Mouse (Mus musculus) bone marrow, adult 2 months (tissue): ENCODE results near the gene Rrp1b. TPM values are rescaled to one million over a fixed set of nuclear protein-coding genes. Genes with fewer than 3 reads are reported as not detected.

Experiments used
- H3K27ac ChIP-seq: fragments of 200-500 bp; 2 replicates; pipeline ENCODE4 v1.5.1; 2012; ENCODE audit warnings: low read depth, mild to moderate bottlenecking, control low read depth, inconsistent platforms, low read length; ENCODE audit not compliant: control insufficient read depth, poor library complexity, insufficient read depth
- H3K4me1 ChIP-seq: fragments of 200-500 bp; 2 replicates; pipeline ENCODE4 v1.6.1; 2011; ENCODE audit warnings: low read length; ENCODE audit not compliant: control insufficient read depth, insufficient read depth
- H3K4me3 ChIP-seq: fragments of 200-500 bp; replicated peaks from 2 replicates; pipeline ENCODE3; 2011; ENCODE audit warnings: mild to moderate bottlenecking, low read depth, low read length, control low read depth; ENCODE audit not compliant: control insufficient read depth
- CTCF ChIP-seq: fragments of 200-500 bp; IDR thresholded peaks from 2 replicates; pipeline ENCODE4 v1.5.1; 2011; ENCODE audit warnings: low read length, control low read depth; ENCODE audit not compliant: control insufficient read depth, insufficient read depth
- POLR2A ChIP-seq: fragments of 200-500 bp; IDR thresholded peaks from 2 replicates; pipeline ENCODE4 v1.6.1; 2011; ENCODE audit warnings: low read depth, mild to moderate bottlenecking, control low read depth, low read length, borderline replicate concordance; ENCODE audit not compliant: control insufficient read depth
- WGBS: fragments of 180-500 bp; shearing (Covaris S2); methylation state at CpG from one replicate; pipeline ENCODE4 v1.1.7; 2018; 5-methylcytosine and 5-hydroxymethylcytosine counted together
- polyA plus RNA-seq: library from polyadenylated mRNA; stranded (reverse); fragments of >200 nt; gene quantifications from 2 replicates; pipeline ENCODE4 v1.2.4, GENCODE M21; 2011; ENCODE audit warnings: low replicate concordance; ENCODE audit not compliant: missing spikeins, insufficient read depth, insufficient read length

Rrp1b gene
- polyA plus RNA-seq, 1 experiment: 40.3 TPM

DNA sequence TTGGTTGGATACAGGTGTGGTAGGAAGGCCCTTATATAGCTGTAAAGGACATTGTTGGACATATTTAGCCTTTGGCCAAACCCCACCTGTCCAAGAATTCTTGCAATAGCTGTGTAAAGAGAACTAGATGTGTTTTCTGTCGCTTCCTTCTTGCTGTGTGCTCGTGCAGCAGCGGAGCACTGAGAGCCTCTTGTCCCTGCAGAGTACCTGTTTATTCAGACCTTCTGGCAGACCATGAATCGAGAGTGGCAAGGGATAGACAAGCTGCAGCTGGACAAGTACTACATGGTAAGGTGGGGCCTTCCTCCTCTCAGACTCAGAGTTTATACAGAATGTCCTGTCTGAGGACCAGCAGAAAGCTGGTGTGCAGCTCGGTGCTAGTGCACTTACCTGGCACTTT is 12.5 kb downstream of the Rrp1b start:
- Histone ChIP-seq H3K4me1 (no peaks in the 10 kb centered on the region; the same call in 1 of the 2 replicates), H3K27ac (no peak overlapping the region), H3K4me3 (no peak overlapping the region)
- no peak for TF ChIP-seq POLR2A
- no peak for TF ChIP-seq CTCF
- 87% methylated on average over 5 of the region's 5 CpGs for WGBS

DNA sequence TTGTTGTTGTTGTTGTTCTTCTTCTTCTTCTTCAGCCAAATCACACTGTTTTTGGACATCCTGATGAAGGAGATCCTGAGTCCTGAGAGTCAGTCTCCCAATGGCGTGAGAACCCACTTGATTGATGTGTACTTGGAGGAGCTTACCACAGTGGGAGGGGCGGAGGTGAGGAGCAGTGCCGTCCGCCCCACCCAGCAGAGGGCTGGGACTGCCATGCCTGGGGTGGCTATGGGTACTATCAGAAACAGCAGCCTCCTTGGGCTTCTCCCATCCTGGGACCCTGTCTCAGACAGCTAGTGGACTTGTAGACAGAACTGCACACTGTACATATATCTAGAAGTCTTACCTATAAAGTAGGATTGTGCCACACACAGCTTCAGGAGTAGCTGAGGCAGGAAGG is 14.0 kb downstream of the Rrp1b start:
- Histone ChIP-seq H3K4me1 (no peaks in the 10 kb centered on the region; the same call in 1 of the 2 replicates), H3K4me3 (no peak overlapping the region), H3K27ac (no peak overlapping the region)
- TF ChIP-seq POLR2A (no peak), CTCF (no peak)
- WGBS: 70% methylated on average over 4 of the region's 4 CpGs

GRCm38 (mm10) chr17:32050609-32051008 is 14.7 kb downstream of the Rrp1b start:
- WGBS: 75% methylated on average over 6 of the region's 6 CpGs
- no peaks in the 10 kb centered on the region; the same call in 1 of the 2 replicates for H3K4me1 ChIP-seq

GRCm38 (mm10) chr17:32052237-32053080 is 16.6 kb downstream of the Rrp1b start:
- Histone ChIP-seq H3K27ac (no peak overlapping the region), H3K4me1 (no peaks in the 10 kb centered on the region; the same call in none of the 2 replicates), H3K4me3 (no peak overlapping the region)
- TF ChIP-seq CTCF (no peak), POLR2A (no peak)
- 54% methylated on average over 5 of the region's 5 CpGs for WGBS

More at GRCm38 (mm10) chr17:32050609-32051008, 14.7 kb downstream of the Rrp1b start:
- H3K4me3 ChIP-seq: no peak overlapping the region
- H3K27ac ChIP-seq: no peak overlapping the region
- TF ChIP-seq CTCF: no peak
- no peak for TF ChIP-seq POLR2A

GRCm38 (mm10) chr17:32053677-32054076 is 17.8 kb downstream of the Rrp1b start:
- H3K27ac ChIP-seq: no peak overlapping the region
- TF ChIP-seq CTCF (no peak), POLR2A (no peak)
- no peak overlapping the region for H3K4me3 ChIP-seq
- 46% methylated on average over 5 of the region's 5 CpGs for WGBS
- no peaks in the 10 kb centered on the region; the same call in none of the 2 replicates for H3K4me1 ChIP-seq

- TF ChIP-seq CTCF: no peak
- TF ChIP-seq POLR2A: no peak
- WGBS: 92% methylated on average over 2 of the region's 2 CpGs
- Histone ChIP-seq H3K4me3 (no peak overlapping the region), H3K27ac (no peak overlapping the region), H3K4me1 (no peaks in the 10 kb centered on the region; the same call in 1 of the 2 replicates)
These were observed 21.9 kb downstream of the Rrp1b start for GRCm38 (mm10) chr17:32057843-32058242.

- no peaks in the 10 kb centered on the region; the same call in 1 of the 2 replicates for H3K4me1 ChIP-seq
- H3K4me3 ChIP-seq: no peak overlapping the region
- TF ChIP-seq CTCF (no peak), POLR2A (no peak)
- 57% methylated on average over 2 of the region's 2 CpGs for WGBS
- no peak overlapping the region for H3K27ac ChIP-seq
These were observed 23.2 kb downstream of the Rrp1b start for GRCm38 (mm10) chr17:32059084-32059483.

- Histone ChIP-seq H3K4me3 (no peak overlapping the region), H3K27ac (no peak overlapping the region), H3K4me1 (no peaks in the 10 kb centered on the region; the same call in 1 of the 2 replicates)
- TF ChIP-seq POLR2A (no peak), CTCF (no peak)
- WGBS: 86% methylated on average over 14 of the region's 14 CpGs
These were observed 25.3 kb downstream of the Rrp1b start for GRCm38 (mm10) chr17:32061219-32061618.
